In genomic region chr16:56423761-56424160, GRCm38 (mm10) we compare ENCODE assay signal across 7 mouse cellular contexts. TPM values are rescaled to one million over a fixed set of nuclear protein-coding genes. Genes with fewer than 3 reads are reported as not detected.
DNase-seq lines count a peak whose midpoint lies in the region; ATAC-seq and TF ChIP-seq lines count a peak whose summit lies in the region.

No protein-coding gene starts in this region.

- no peak overlapping the region for H3K4me3 ChIP-seq in kidney, adult 2 months (ENCODE audit: insufficient read depth, low read depth, low read length)

- H3K27me3 ChIP-seq in kidney, adult 2 months (replicated peaks; ENCODE audit: control insufficient read depth, insufficient read depth, low read length), result no peaks in the 10 kb centered on the region

- WGBS in kidney, adult 2 months, result 38% methylated on average over 3 of the region's 3 CpGs

- no peak overlapping the region for H3K27ac ChIP-seq in kidney, adult 2 months (ENCODE audit: insufficient read depth, low read depth, low read length)

- peak; percentile 2 for DNase-seq in kidney, adult 9 months
- DNase-seq in kidney, adult 2 months, result no peak
- DNase-seq in gastrocnemius, adult 18-20 months (ENCODE audit: low spot score), result peak; percentile 38
- DNase-seq in layer of hippocampus, adult 11-12 months (ENCODE audit: low spot score), result peak; percentile 26
- DNase-seq in right cerebral cortex, adult 2 months (ENCODE audit: low spot score in 2 of 2), result peak; percentile 17 to 27
- DNase-seq in thymus, adult 18-20 months, result no peak

- no peak for TF ChIP-seq CTCF in kidney, adult 2 months (conservative IDR thresholded peaks at IDR 0.05; ENCODE audit: insufficient read depth, insufficient read length, low read depth, low read length)

- no peak for ATAC-seq in megakaryocyte-erythroid progenitor cell, adult 5-6 weeks (replicated peaks; ENCODE audit: low FRiP score, low TSS enrichment, poor library complexity, severe bottlenecking)

- TF ChIP-seq POLR2A in kidney, adult 2 months (IDR thresholded peaks at IDR 0.05; ENCODE audit: low read depth, low read length), result no peak

- H3K36me3 ChIP-seq in kidney, adult 2 months (ENCODE audit: control insufficient read depth, insufficient read depth, low read length), result no peaks in the 10 kb centered on the region

- H3K4me1 ChIP-seq in kidney, adult 2 months (ENCODE audit: control insufficient read depth, insufficient read depth, low read length), result no peaks in the 10 kb centered on the region

RNA-seq across cellular contexts. Expression of gene Abi3bp, which starts 53.9 kb away (rescaled TPM):
- 4.5 and 5.2 TPM in 2 replicates for polyA plus RNA-seq in kidney, adult 2 months (2012; rRNA removed)
- total RNA-seq in gastrocnemius, adult 18-20 months (2021), result 10 to 100 TPM in 1 of 2 experiments, 1 to 10 TPM in 1; 8.6 to 14.0 TPM
- not detected in 2 replicates for total RNA-seq in megakaryocyte-erythroid progenitor cell, adult 5-6 weeks (2014; fragmentation: Nextera tagmentation)
- not detected in 2 replicates for total RNA-seq in megakaryocyte-erythroid progenitor cell, adult 5-6 weeks (2017)

Comparison
In these comparisons a context has a peak if more than half of its experiments do, and no peak if none do; other contexts are left out.
1. DNase-seq: peak in kidney, adult 9 months (single experiment), gastrocnemius, adult 18-20 months (single experiment), layer of hippocampus, adult 11-12 months (single experiment) and right cerebral cortex, adult 2 months (2 of 2); none in kidney, adult 2 months (single experiment) and thymus, adult 18-20 months (0 of 2).
2. RNA of gene Abi3bp, which starts 53.9 kb away (total RNA-seq): 8.6 to 14.0 TPM in gastrocnemius, adult 18-20 months; not detected in megakaryocyte-erythroid progenitor cell, adult 5-6 weeks; every median in the first group is over 4 times any median in the second.